Mouse (Mus musculus): ENCODE results near the gene Pttg1ip. TPM values are rescaled to one million over a fixed set of nuclear protein-coding genes. Genes with fewer than 3 reads are reported as not detected.

Pttg1ip gene
- polyA plus RNA-seq, 2 experiments: 117 to 138 TPM

DNA sequence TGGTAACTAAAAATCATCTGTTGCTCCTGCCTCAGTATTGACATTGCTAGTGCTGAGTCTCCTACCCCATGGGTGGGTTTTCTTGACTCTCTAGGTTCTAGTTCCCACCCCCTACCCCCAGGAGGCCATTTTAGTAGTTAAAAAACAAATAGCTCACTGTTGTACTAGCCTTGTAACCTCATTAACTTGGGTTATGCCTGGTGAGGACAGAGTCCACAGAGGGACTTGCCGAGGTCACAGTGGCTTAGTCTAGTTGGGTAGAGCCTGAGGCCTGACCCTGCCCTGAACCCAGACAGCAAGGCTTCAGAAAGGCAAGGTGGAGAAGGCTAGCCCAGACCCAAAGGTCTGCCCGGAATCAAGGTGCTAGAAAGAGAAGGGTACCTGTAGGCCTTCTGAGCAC, 6.5 kb downstream of the Pttg1ip start:
- TF ChIP-seq POLR2A (IDR thresholded peaks at IDR 0.05; ENCODE audit: borderline replicate concordance, extremely low read depth, insufficient read depth, insufficient read length): no peak
- H3K9me3 ChIP-seq (ENCODE audit: control insufficient read depth, low read length): no peaks in the 10 kb centered on the region
- no peak overlapping the region for H3K27ac ChIP-seq (replicated peaks; ENCODE audit: low read depth, low read length)
- H3K9ac ChIP-seq (ENCODE audit: low read depth, low read length, severe bottlenecking): no peak overlapping the region; the same call in 1 of the 2 replicates
- H3K4me2 ChIP-seq (replicated peaks; ENCODE audit: low read depth, low read length, severe bottlenecking): no peak overlapping the region
- 91% methylated on average over 2 of the region's 2 CpGs for WGBS
- H3K4me1 ChIP-seq (ENCODE audit: control insufficient read depth, insufficient read depth, low read length): peaks cover 8% of the 10 kb centered on the region
- DNase-seq (ENCODE audit: low spot score): no peak
- no peak overlapping the region for H3K4me3 ChIP-seq (replicated peaks; ENCODE audit: low read length)
- ATAC-seq (ENCODE audit: low FRiP score, low read depth): no peak
- H3K27me3 ChIP-seq (ENCODE audit: control insufficient read depth, insufficient read depth, low read length): no peaks in the 10 kb centered on the region
- peaks cover 58% of the 10 kb centered on the region for H3K36me3 ChIP-seq (ENCODE audit: control insufficient read depth, insufficient read depth, low read length)

DNA sequence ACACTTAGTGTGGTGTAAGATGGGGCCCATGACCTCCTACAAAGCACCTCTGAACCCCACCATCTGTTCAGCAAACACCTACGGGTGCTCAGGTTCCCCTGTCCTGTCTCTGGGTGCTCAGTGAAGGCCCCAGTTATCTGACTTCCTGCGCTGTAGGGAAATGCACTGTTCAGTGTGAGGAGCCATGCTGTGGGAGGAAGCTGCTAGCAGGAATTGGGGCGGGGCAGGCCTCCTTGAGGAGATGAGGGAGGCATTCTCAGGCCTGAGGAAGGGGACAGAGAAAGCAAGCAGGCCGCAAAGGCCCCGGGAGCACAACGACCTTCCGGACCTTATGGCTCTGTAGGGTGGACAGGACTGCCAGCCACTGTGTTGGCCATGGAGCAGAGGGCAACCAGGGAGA, 7.6 kb downstream of the Pttg1ip start:
- Histone ChIP-seq H3K4me3 (replicated peaks; ENCODE audit: low read length) (no peak overlapping the region), H3K4me2 (replicated peaks; ENCODE audit: low read depth, low read length, severe bottlenecking) (no peak overlapping the region), H3K9me3 (ENCODE audit: control insufficient read depth, low read length) (no peaks in the 10 kb centered on the region), H3K36me3 (ENCODE audit: control insufficient read depth, insufficient read depth, low read length) (peaks cover 68% of the 10 kb centered on the region), H3K9ac (ENCODE audit: low read depth, low read length, severe bottlenecking) (no peak overlapping the region), H3K27me3 (ENCODE audit: control insufficient read depth, insufficient read depth, low read length) (no peaks in the 10 kb centered on the region), H3K4me1 (ENCODE audit: control insufficient read depth, insufficient read depth, low read length) (no peaks in the 10 kb centered on the region), H3K27ac (replicated peaks; ENCODE audit: low read depth, low read length) (no peak overlapping the region)
- 84% methylated on average over 7 of the region's 7 CpGs for WGBS
- no peak for DNase-seq (ENCODE audit: low spot score)
- TF ChIP-seq POLR2A (IDR thresholded peaks at IDR 0.05; ENCODE audit: borderline replicate concordance, extremely low read depth, insufficient read depth, insufficient read length): no peak
- no peak for ATAC-seq (ENCODE audit: low FRiP score, low read depth)

DNA sequence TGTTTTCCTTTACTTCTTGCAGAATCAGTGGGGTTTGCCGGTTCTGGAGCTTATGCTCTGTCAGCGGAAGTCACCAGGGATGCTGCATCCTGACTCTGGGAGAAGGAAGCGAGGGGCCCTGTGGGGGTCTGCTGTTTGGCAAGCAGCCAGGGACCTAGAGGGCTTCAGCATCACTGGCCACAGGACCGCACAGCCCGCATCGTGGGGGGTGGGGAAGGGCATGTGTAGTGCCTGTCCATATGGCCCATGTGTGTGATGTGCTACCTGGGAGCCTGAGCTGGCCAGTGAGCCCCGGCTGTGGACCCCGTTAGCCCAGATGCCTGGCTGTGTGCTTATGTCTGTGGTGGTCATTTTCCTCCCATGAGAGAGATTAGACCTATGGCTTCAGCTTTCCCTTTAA, 8.2 kb downstream of the Pttg1ip start:
- Histone ChIP-seq H3K36me3 (ENCODE audit: control insufficient read depth, insufficient read depth, low read length) (peaks cover 75% of the 10 kb centered on the region), H3K27ac (replicated peaks; ENCODE audit: low read depth, low read length) (no peak overlapping the region), H3K9me3 (ENCODE audit: control insufficient read depth, low read length) (no peaks in the 10 kb centered on the region), H3K9ac (ENCODE audit: low read depth, low read length, severe bottlenecking) (no peak overlapping the region), H3K27me3 (ENCODE audit: control insufficient read depth, insufficient read depth, low read length) (no peaks in the 10 kb centered on the region), H3K4me3 (replicated peaks; ENCODE audit: low read length) (no peak overlapping the region), H3K4me2 (replicated peaks; ENCODE audit: low read depth, low read length, severe bottlenecking) (no peak overlapping the region), H3K4me1 (ENCODE audit: control insufficient read depth, insufficient read depth, low read length) (no peaks in the 10 kb centered on the region)
- WGBS: 79% methylated on average over 8 of the region's 8 CpGs
- DNase-seq (ENCODE audit: low spot score): no peak
- no peak for TF ChIP-seq POLR2A (IDR thresholded peaks at IDR 0.05; ENCODE audit: borderline replicate concordance, extremely low read depth, insufficient read depth, insufficient read length)
- ATAC-seq (ENCODE audit: low FRiP score, low read depth): no peak

DNA sequence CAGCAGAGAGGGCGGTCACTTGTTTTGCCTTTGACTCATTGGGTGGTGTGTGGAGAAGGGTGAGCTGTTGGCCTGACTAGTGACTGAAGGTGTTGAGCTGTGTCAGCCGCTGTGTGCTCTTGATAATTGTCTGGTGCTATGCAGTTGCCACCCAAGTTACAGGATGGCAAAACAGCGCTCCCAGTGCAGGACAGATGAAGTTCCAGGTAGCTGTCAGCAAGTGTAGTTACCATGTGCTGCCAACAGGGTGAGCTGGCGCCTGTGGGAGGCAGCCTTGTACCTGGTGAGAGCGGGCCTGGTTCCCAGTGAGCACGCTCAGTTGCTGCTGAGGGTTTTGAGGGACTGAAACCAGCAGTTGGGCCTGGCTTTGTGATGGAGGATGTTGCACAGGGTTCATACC, 9.3 kb downstream of the Pttg1ip start:
- no peak for TF ChIP-seq POLR2A (IDR thresholded peaks at IDR 0.05; ENCODE audit: borderline replicate concordance, extremely low read depth, insufficient read depth, insufficient read length)

DNA sequence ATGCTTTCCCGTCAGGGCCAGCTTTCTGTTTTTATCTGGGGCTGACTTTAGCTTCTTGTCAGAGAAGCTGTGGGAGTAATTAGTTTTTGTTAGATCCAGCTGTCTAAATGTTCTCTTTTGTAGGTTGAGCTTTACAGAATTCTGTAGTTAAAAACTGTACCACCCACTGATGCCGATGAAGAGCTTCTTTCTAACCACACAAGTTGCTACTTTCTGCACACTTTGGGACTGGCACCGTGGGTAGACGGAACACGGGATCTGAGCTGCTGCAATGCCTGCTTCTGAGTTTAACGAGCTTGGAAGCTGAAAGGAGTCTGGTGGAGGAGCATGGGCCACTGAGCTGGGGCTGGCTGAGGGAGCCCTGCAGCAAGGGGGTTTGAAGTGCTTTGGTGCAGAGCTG, 10.0 kb downstream of the Pttg1ip start:
- no peak for DNase-seq (ENCODE audit: low spot score)
- WGBS: 62% methylated on average over 6 of the region's 6 CpGs

More for the DNA sequence above, 9.3 kb downstream of the Pttg1ip start:
- WGBS: 40% methylated on average over 6 of the region's 6 CpGs
- Histone ChIP-seq H3K4me2 (replicated peaks; ENCODE audit: low read depth, low read length, severe bottlenecking) (no peak overlapping the region), H3K27ac (replicated peaks; ENCODE audit: low read depth, low read length) (no peak overlapping the region), H3K36me3 (ENCODE audit: control insufficient read depth, insufficient read depth, low read length) (peaks cover 85% of the 10 kb centered on the region), H3K4me3 (replicated peaks; ENCODE audit: low read length) (no peak overlapping the region), H3K9ac (ENCODE audit: low read depth, low read length, severe bottlenecking) (no peak overlapping the region), H3K9me3 (ENCODE audit: control insufficient read depth, low read length) (no peaks in the 10 kb centered on the region), H3K4me1 (ENCODE audit: control insufficient read depth, insufficient read depth, low read length) (no peaks in the 10 kb centered on the region), H3K27me3 (ENCODE audit: control insufficient read depth, insufficient read depth, low read length) (no peaks in the 10 kb centered on the region)
- no peak for ATAC-seq (ENCODE audit: low FRiP score, low read depth)
- DNase-seq (ENCODE audit: low spot score): no peak

DNA sequence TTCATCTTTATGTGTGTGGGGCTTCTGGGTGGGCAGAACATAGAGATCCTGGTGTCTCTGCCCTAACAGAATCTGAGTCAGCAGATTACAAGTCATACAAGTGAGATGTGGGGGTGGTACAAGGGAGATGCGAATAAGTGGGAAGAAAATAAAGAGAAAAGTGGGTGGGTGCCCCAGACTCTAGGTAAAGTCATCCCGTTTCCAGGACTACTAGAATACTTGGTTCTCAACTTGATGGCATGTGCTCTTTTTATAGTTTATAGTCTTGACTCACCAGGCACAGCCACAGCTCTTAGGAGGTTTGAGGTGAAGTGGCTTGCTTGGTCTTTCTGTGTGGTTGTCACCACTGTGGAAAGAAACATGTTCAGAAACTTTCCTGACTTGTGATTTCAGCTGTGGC, 14.5 kb downstream of the Pttg1ip start:
- DNase-seq (ENCODE audit: low spot score) (no peak), ATAC-seq (ENCODE audit: low FRiP score, low read depth) (no peak)
- Histone ChIP-seq H3K27me3 (ENCODE audit: control insufficient read depth, insufficient read depth, low read length) (no peaks in the 10 kb centered on the region), H3K9ac (ENCODE audit: low read depth, low read length, severe bottlenecking) (no peak overlapping the region), H3K4me1 (ENCODE audit: control insufficient read depth, insufficient read depth, low read length) (no peaks in the 10 kb centered on the region), H3K4me2 (replicated peaks; ENCODE audit: low read depth, low read length, severe bottlenecking) (no peak overlapping the region), H3K4me3 (replicated peaks; ENCODE audit: low read length) (no peak overlapping the region), H3K9me3 (ENCODE audit: control insufficient read depth, low read length) (no peaks in the 10 kb centered on the region), H3K36me3 (ENCODE audit: control insufficient read depth, insufficient read depth, low read length) (peaks cover 72% of the 10 kb centered on the region), H3K27ac (replicated peaks; ENCODE audit: low read depth, low read length) (no peak overlapping the region)
- TF ChIP-seq POLR2A (IDR thresholded peaks at IDR 0.05; ENCODE audit: borderline replicate concordance, extremely low read depth, insufficient read depth, insufficient read length): no peak
- whole genome bisulfite sequencing: 81% methylated on average over 2 of the region's 2 CpGs

More for the DNA sequence above, 10.0 kb downstream of the Pttg1ip start:
- Histone ChIP-seq H3K4me1 (ENCODE audit: control insufficient read depth, insufficient read depth, low read length) (no peaks in the 10 kb centered on the region), H3K27me3 (ENCODE audit: control insufficient read depth, insufficient read depth, low read length) (no peaks in the 10 kb centered on the region), H3K9ac (ENCODE audit: low read depth, low read length, severe bottlenecking) (no peak overlapping the region), H3K4me3 (replicated peaks; ENCODE audit: low read length) (no peak overlapping the region), H3K4me2 (replicated peaks; ENCODE audit: low read depth, low read length, severe bottlenecking) (no peak overlapping the region), H3K9me3 (ENCODE audit: control insufficient read depth, low read length) (no peaks in the 10 kb centered on the region), H3K27ac (replicated peaks; ENCODE audit: low read depth, low read length) (no peak overlapping the region), H3K36me3 (ENCODE audit: control insufficient read depth, insufficient read depth, low read length) (peaks cover 81% of the 10 kb centered on the region)
- no peak for TF ChIP-seq POLR2A (IDR thresholded peaks at IDR 0.05; ENCODE audit: borderline replicate concordance, extremely low read depth, insufficient read depth, insufficient read length)
- no peak for ATAC-seq (ENCODE audit: low FRiP score, low read depth)

Data from limb, embryonic 14.5 days (tissue).